ENCODE assay signal across 9 mouse cellular contexts in genomic region chr14:54701298-54701697, GRCm38 (mm10). TPM values are rescaled to one million over a fixed set of nuclear protein-coding genes. Genes with fewer than 3 reads are reported as not detected.
DNase-seq lines count a peak whose midpoint lies in the region; ATAC-seq and TF ChIP-seq lines count a peak whose summit lies in the region.
"Had no signal": no experiment of that assay in that cellular context is flagged by ENCODE, and none has a peak within 500 bp of the region (broad histone marks: within the 10 kb centered on the region; RNA-seq: fewer than 3 reads in every experiment).

No protein-coding gene starts in this region.

- no peaks in the 10 kb centered on the region for H3K27me3 ChIP-seq in kidney, embryonic 14.5 days (ENCODE audit: control insufficient read depth, insufficient read depth, low read length)
- peaks cover 4% of the 10 kb centered on the region; the same call in 1 of the 2 replicates for H3K27me3 ChIP-seq in liver, postnatal 0 days (ENCODE audit: insufficient read depth, low read length)
- H3K27me3 ChIP-seq: heart, embryonic 15.5 days had no signal

- peak; percentile 90 for DNase-seq in CD4-positive, CD25-positive, alpha-beta regulatory T cell, adult 2 months (ENCODE audit: low read depth, low spot score)
- peak; percentile 81 to 84 for DNase-seq in adrenal gland, adult 18-20 months (ENCODE audit: low spot score in 2 of 2)
- DNase-seq in embryo, embryonic 10 days (ENCODE audit: low spot score), result peak; percentile 82
- peak; percentile 75 to 90 for DNase-seq in heart, adult 18-20 months
- DNase-seq in liver, postnatal 0 days, result peak; percentile 88
- DNase-seq in ovary, postnatal 10 days (ENCODE audit: low spot score), result peak; percentile 68
- peak; percentile 88 for DNase-seq in thymus, postnatal 25 days

- no peak overlapping the region for H3K9ac ChIP-seq in kidney, embryonic 14.5 days (ENCODE audit: low read depth, low read length)
- no peak overlapping the region for H3K9ac ChIP-seq in liver, postnatal 0 days (replicated peaks)
- H3K9ac ChIP-seq: heart, embryonic 15.5 days had no signal

- no peak overlapping the region for H3K27ac ChIP-seq in kidney, embryonic 14.5 days (ENCODE audit: low read depth, low read length)
- H3K27ac ChIP-seq in liver, postnatal 0 days (ENCODE audit: low read depth), result no peak overlapping the region

- no peaks in the 10 kb centered on the region for H3K4me1 ChIP-seq in kidney, embryonic 14.5 days (ENCODE audit: control insufficient read depth, insufficient read depth, low read length)
- H3K4me1 ChIP-seq in liver, postnatal 0 days (ENCODE audit: insufficient read depth), result peaks cover 16% of the 10 kb centered on the region

- no peaks in the 10 kb centered on the region for H3K36me3 ChIP-seq in kidney, embryonic 14.5 days (ENCODE audit: control insufficient read depth, insufficient read depth, low read length)
- no peaks in the 10 kb centered on the region for H3K36me3 ChIP-seq in liver, postnatal 0 days (replicated peaks; ENCODE audit: insufficient read depth, low read length)
- H3K36me3 ChIP-seq: heart, embryonic 15.5 days had no signal

- TF ChIP-seq CTCF in liver, postnatal 0 days (IDR thresholded peaks at IDR 0.05; ENCODE audit: low read depth), result peak; percentile 98

- H3K4me2 ChIP-seq in kidney, embryonic 14.5 days (replicated peaks; ENCODE audit: low read depth, low read length), result no peak overlapping the region
- no peak overlapping the region for H3K4me2 ChIP-seq in liver, postnatal 0 days (ENCODE audit: low read depth, low read length)
- H3K4me2 ChIP-seq: heart, embryonic 15.5 days had no signal

- ATAC-seq in kidney, embryonic 14.5 days (ENCODE audit: low FRiP score, low TSS enrichment), result peak; percentile 61; the same call in 1 of the 2 replicates
- no peak for ATAC-seq in liver, postnatal 0 days

- TF ChIP-seq EP300 in liver, postnatal 0 days (IDR thresholded peaks at IDR 0.05; ENCODE audit: low read depth), result no peak

- H3K9me3 ChIP-seq in kidney, embryonic 14.5 days (ENCODE audit: control insufficient read depth, low read length), result no peaks in the 10 kb centered on the region
- no peaks in the 10 kb centered on the region for H3K9me3 ChIP-seq in liver, postnatal 0 days (ENCODE audit: low read length)
- H3K9me3 ChIP-seq: heart, embryonic 15.5 days had no signal

- 13% methylated on average over 6 of the region's 6 CpGs for WGBS in kidney, embryonic 14.5 days
- WGBS in liver, postnatal 0 days (ENCODE audit: insufficient replicate concordance), result 8% methylated on average over 6 of the region's 6 CpGs

- no peak overlapping the region for H3K4me3 ChIP-seq in kidney, embryonic 14.5 days (ENCODE audit: low read length)
- no peak overlapping the region for H3K4me3 ChIP-seq in liver, postnatal 0 days (ENCODE audit: low read depth, low read length)
- H3K4me3 ChIP-seq: heart, embryonic 15.5 days had no signal

RNA-seq across cellular contexts. Expression of gene Gm29776, which starts 2.7 kb away (rescaled TPM):
- total RNA-seq in adrenal gland, adult 18-20 months (2021), result not detected
- total RNA-seq in heart, adult 18-20 months (2021), result not detected
- polyA plus RNA-seq in kidney, embryonic 14.5 days (2014; fragmentation: Nextera tagmentation; extraction: Ambion mirVana), result 0.08 and 0.16 TPM in 2 replicates
- not detected in 2 replicates for polyA plus RNA-seq in liver, postnatal 0 days (2015; fragmentation: Nextera tagmentation; extraction: Ambion mirVana)

RNA-seq across cellular contexts. Expression of gene Cebpe, which starts 10.7 kb away (rescaled TPM):
- total RNA-seq in adrenal gland, adult 18-20 months (2021), result under 1 TPM in 1 of 2 experiments, not detected in 1; 0.23 TPM
- total RNA-seq in heart, adult 18-20 months (2021), result not detected
- not detected in 2 replicates for polyA plus RNA-seq in kidney, embryonic 14.5 days (2014; fragmentation: Nextera tagmentation; extraction: Ambion mirVana)
- polyA plus RNA-seq in liver, postnatal 0 days (2015; fragmentation: Nextera tagmentation; extraction: Ambion mirVana), result 13.7 and 15.0 TPM in 2 replicates

RNA-seq across cellular contexts. Expression of gene Acin1, which starts 14.6 kb away (rescaled TPM):
- 100 to 1,000 TPM; 162 to 171 TPM for total RNA-seq in adrenal gland, adult 18-20 months (2021)
- total RNA-seq in heart, adult 18-20 months (2021), result 10 to 100 TPM; 64.7 to 81.3 TPM
- 161 and 169 TPM in 2 replicates for polyA plus RNA-seq in kidney, embryonic 14.5 days (2014; fragmentation: Nextera tagmentation; extraction: Ambion mirVana)
- 28.4 and 38.0 TPM in 2 replicates for polyA plus RNA-seq in liver, postnatal 0 days (2015; fragmentation: Nextera tagmentation; extraction: Ambion mirVana)

RNA-seq across cellular contexts. Expression of gene 1700123O20Rik, which starts 15.3 kb away (rescaled TPM):
- 10 to 100 TPM; 43.5 to 43.7 TPM for total RNA-seq in adrenal gland, adult 18-20 months (2021)
- total RNA-seq in heart, adult 18-20 months (2021), result 10 to 100 TPM; 15.4 to 15.5 TPM
- polyA plus RNA-seq in kidney, embryonic 14.5 days (2014; fragmentation: Nextera tagmentation; extraction: Ambion mirVana), result 89.8 and 110 TPM in 2 replicates
- polyA plus RNA-seq in liver, postnatal 0 days (2015; fragmentation: Nextera tagmentation; extraction: Ambion mirVana), result 50.9 and 53.3 TPM in 2 replicates
